Mouse (Mus musculus): ENCODE measurements around the gene Cox7a2. TPM values are rescaled to one million over a fixed set of nuclear protein-coding genes. Genes with fewer than 3 reads are reported as not detected.

Gene Cox7a2
- 87.7 to 117 TPM (median 104 TPM) in 4 replicates for total RNA-seq (2023)

GRCm38 (mm10) chr9:79759385-79760005 is at the start of gene Cox7a2:
Cox7a2 (minus strand) TSS chr9:79759878.

DNA sequence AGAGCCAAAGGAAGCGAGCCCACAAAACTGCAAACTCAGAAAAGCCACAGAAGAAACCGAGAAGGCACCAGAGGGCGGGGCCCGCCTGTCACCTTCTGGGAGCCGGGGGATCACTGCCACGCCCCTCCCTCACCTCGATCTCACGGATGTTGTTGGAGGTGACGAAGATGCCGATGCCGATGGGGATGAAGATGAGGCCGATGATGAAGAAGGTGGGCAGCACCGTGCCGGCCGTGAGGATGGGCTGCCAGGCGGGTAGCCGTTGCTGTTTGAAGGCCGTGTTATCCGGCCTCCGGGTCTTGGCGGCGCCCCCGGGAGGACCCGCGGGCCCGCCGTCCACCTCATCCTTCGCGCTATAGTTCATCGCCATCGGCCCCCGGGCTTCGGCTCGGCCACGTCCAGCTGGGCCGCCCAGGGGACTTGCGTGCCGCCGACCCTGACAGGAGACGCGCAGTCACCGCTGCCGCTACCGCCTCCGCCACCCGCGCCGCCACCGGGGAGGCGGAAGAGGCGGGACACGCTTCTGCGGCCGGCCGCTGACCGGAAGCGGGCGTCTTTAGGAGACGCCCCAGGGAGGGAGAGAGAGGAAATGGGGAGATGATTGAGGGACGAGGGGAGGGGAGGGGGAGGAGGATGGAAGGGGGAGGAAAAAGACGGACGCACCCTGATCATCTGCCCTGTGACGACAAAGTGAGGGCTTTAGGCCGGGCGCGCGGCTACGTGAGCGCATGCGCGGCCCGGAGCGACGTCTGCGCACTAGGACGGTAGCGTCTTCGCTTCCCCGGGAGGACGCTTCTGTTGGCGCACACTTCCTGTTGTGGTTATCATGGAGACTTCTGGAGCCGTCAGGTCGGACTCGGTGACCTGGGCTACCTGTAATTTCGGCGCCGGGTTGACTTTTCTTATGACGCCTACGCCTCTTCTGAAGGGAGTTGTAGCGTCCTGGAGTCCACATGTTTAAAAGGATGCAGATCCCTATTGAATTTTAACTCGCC is 33.5 kb upstream of the Cox7a2 start, which contains the start of gene Tmem30a:
Tmem30a (minus strand) TSS at position 667 of the 995 bp plus-strand sequence.

DNA sequence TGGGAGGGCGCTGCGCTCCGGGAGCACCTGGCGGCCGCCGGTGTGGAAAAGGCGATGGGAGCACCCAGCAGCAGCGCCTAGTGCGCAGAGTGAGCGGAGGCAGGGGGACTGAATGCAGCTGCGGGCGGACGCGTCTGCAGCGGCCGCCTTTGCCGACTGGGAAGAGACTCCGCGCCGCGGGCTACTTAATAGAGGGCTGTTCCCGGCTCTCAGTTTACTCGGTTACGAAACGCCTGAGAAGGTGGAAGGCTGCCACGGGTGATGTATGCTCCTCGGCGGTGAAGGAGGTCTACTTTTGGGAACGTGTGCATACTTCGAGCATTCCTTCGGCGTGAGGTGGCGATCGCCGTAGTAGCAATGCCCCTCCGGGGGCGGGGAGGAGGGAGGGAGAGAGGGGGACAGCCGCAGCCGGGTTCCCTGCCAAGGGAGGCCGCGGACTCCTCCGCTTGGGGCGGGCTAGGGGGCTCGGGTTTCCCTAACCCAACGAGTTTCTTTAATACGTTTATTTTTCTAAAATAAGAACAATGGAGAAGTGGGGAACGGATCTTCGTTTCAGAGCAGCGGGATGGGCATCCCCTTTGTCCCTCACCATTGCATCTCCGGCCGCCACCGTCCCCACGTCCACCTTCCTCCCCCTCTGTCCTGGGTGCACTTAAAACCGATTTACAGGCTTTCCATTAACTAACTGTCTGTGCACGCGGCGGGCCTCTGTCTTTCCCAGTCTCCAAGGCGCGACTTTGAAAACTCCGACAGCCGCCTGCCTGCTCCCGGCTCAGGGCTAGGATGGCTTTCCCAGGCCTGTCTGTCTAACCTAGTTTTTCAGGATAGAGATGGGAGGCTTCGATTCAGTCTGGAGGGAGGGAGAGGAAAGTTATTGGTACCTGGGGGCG is 41.0 kb downstream of the Cox7a2 start, which contains the start of gene Col12a1:
Col12a1 (minus strand) TSS at position 351 of the 890 bp plus-strand sequence.

Other genes starting within 250 kb of the Cox7a2 start
- not detected in 4 replicates for gene Col12a1, start 41.0 kb downstream of the Cox7a2 start, total RNA-seq (2023)
- gene Tmem30a, start 33.6 kb upstream of the Cox7a2 start, total RNA-seq (2023): 74.4 to 81.3 TPM (median 77.9 TPM) in 4 replicates